Mouse (Mus musculus) frontal cortex, adult 2 months (tissue): ENCODE data around the gene Pfkfb2. TPM values are rescaled to one million over a fixed set of nuclear protein-coding genes. Genes with fewer than 3 reads are reported as not detected.
A peak's percentile ranks its signal among the peaks of the same experiment; 100 is the strongest.

Source experiments
- DNase-seq, 2 experiments: peaks; one replicate each; pipeline ENCODE4 v3.0.0; 2022; ENCODE audit warnings: low spot score in 1 of 2; ENCODE audit errors: extremely low spot score in 1 of 2
- polyA plus RNA-seq: library from polyadenylated mRNA; depleted of rRNA; stranded (reverse); fragments of >200 nt; gene quantifications from 2 replicates; pipeline ENCODE4 v1.2.3, GENCODE M21; 2012; rRNA removed

The Pfkfb2 gene
- 49.8 and 54.3 TPM in 2 replicates for polyA plus RNA-seq

- DNase-seq: no peak
These were observed at the start of gene Pfkfb2 for GRCm38 (mm10) chr1:130729153-130729552. Pfkfb2 (minus strand) TSS chr1:130729253.

- DNase-seq: no peak
These were observed 47.6 kb upstream of the Pfkfb2 start for GRCm38 (mm10) chr1:130776645-130777044.

GRCm38 (mm10) chr1:130775691-130776331, 46.8 kb upstream of the Pfkfb2 start:
- no peak for DNase-seq

GRCm38 (mm10) chr1:130775234-130775633, 46.2 kb upstream of the Pfkfb2 start:
- DNase-seq: no peak

- no peak for DNase-seq
These were observed 42.0 kb upstream of the Pfkfb2 start for GRCm38 (mm10) chr1:130770981-130771494.

- DNase-seq: no peak
These were observed 41.4 kb upstream of the Pfkfb2 start for GRCm38 (mm10) chr1:130770487-130770886.

- DNase-seq: no peak
These were observed 40.9 kb upstream of the Pfkfb2 start for GRCm38 (mm10) chr1:130769925-130770324.

GRCm38 (mm10) chr1:130767066-130767465, 38.0 kb upstream of the Pfkfb2 start:
- DNase-seq: no peak

GRCm38 (mm10) chr1:130764027-130764461, 35.0 kb upstream of the Pfkfb2 start:
- no peak for DNase-seq

- no peak for DNase-seq
These were observed 33.1 kb upstream of the Pfkfb2 start for GRCm38 (mm10) chr1:130762045-130762760.

- DNase-seq: no peak
These were observed 32.5 kb upstream of the Pfkfb2 start for GRCm38 (mm10) chr1:130761597-130761996.

- no peak for DNase-seq
These were observed 30.6 kb upstream of the Pfkfb2 start for GRCm38 (mm10) chr1:130759689-130760088.

- DNase-seq: no peak
These were observed 17.8 kb upstream of the Pfkfb2 start for GRCm38 (mm10) chr1:130746819-130747218.

GRCm38 (mm10) chr1:130745591-130745990, 16.5 kb upstream of the Pfkfb2 start:
- no peak for DNase-seq

GRCm38 (mm10) chr1:130744961-130745360, 15.9 kb upstream of the Pfkfb2 start:
- DNase-seq: no peak

- DNase-seq: no peak
These were observed 15.2 kb upstream of the Pfkfb2 start for GRCm38 (mm10) chr1:130744217-130744616.

GRCm38 (mm10) chr1:130743775-130744174, 14.7 kb upstream of the Pfkfb2 start:
- no peak for DNase-seq

GRCm38 (mm10) chr1:130742201-130742600, 13.1 kb upstream of the Pfkfb2 start:
- DNase-seq: no peak

- DNase-seq: peak; percentile 40 to 68
These were observed 12.0 kb upstream of the Pfkfb2 start for GRCm38 (mm10) chr1:130740781-130741720.

GRCm38 (mm10) chr1:130740227-130740648, 11.2 kb upstream of the Pfkfb2 start:
- DNase-seq: no peak

- no peak for DNase-seq
These were observed 10.6 kb upstream of the Pfkfb2 start for GRCm38 (mm10) chr1:130739636-130740035.
